Mouse (Mus musculus): ENCODE data around the gene Tmprss13.

Gene Tmprss13

DNA sequence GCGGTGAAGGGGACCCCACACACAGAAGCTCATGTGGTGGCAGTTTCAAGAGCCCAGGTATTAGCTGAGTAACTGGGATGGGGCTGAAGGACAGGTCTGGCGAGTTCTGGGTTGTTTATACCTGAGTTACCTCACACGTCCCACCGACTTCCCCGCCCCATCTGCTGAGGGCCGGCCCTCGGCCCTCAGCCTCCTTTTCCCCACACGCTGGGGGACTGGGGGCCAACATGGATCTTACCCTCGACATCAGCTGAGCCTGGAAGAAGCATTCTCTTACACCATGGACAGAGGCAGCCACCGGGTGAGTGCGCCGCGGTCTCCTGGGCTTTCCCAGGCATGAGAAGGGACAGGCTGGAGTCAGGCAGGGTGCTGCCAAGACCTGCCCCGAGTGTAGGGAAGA lies at the start of gene Tmprss13:
TSS of gene Tmprss13 (plus strand) at position 246 of the 400 bp plus-strand sequence.
- in situ Hi-C loops (cut with MboI; ENCODE audit: low pct_unique_long_range_greater_than_20kb in 1 of 2, low sequenced_read_pairs in 2 of 2, unreplicated experiment in 1 of 2) = no loop called here

DNA sequence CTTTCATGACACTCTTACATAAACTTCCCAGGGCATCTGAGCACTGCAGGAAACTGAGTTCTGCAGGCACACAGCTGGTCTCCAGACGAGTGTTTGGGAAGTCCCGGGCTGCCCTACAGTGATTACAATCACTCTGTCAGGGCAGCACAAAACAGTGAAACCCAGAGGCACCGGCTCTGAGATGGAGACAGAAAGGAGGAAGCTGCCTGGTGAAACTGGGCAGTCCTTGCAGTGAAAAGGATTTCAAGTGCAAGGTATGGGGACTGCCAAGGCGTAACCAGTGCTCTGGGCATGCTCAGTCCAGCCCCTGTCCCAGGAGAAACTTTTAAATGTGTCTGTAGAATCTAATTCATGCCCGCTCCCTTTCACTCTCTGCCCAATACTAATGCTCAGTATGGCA lies 46.7 kb upstream of the Tmprss13 start:
- in situ Hi-C loops (cut with MboI; ENCODE audit: low pct_unique_long_range_greater_than_20kb in 1 of 2, low sequenced_read_pairs in 2 of 2, unreplicated experiment in 1 of 2) = no loop called here

DNA sequence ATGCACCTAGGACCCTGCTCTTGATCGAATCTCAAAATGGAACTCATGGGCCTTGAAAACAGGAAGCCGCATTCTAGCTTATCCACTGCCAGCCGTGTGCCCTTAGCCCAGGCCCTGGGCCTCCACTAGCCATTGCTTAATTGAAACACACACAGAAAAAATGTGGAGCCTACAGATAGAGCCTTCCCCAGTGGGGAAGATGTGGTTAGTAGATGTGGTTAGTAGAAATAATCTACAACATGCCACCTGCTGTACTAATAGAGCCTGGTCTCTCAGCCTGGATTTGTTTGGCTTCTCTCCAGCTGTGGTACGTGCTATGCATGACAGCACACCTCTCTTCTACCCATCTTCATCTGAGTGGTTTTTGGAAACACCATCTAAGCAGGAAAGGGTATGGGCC lies 44.7 kb upstream of the Tmprss13 start:
- in situ Hi-C loops (cut with MboI; ENCODE audit: low pct_unique_long_range_greater_than_20kb in 1 of 2, low sequenced_read_pairs in 2 of 2, unreplicated experiment in 1 of 2) = no loop called here

DNA sequence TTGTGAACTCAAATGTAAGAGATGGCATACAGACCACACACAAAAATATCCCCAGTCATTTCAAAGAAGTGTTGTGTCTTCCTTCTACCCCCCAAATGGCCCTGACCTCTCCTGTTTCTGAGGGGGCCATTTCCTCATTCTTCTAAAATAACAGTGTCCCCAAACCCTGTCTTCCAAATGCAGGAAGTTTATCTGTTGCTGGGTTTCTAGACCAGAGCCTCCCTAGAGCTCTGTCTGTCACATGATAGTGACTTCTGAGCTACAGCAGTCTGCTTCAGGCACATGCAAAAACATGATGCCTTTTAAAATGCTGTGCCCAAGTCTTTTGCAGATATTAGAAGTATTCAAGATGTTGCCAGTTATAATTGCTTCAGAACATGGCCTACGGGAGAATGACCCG lies 44.3 kb upstream of the Tmprss13 start:
- in situ Hi-C loops (cut with MboI; ENCODE audit: low pct_unique_long_range_greater_than_20kb in 1 of 2, low sequenced_read_pairs in 2 of 2, unreplicated experiment in 1 of 2) = no loop called here

DNA sequence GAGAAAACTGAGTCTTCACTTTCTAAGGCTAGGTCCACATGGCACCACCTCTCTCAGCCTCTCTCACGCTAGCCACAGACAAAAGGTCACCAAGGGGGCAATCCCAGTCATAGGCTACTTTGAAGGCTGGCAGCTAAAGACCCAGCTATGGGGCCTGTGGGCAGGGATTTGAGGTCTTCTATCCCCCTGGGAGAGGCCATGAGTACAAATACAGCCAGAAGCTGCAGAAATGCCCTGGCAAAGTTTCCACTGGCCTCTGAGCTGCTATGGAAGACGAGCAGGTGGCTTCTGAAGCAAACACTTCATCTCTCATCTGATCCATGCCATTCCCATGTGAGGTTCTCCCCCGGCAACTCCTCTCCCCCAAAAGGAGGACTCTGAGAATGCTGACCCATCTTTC lies 38.8 kb upstream of the Tmprss13 start:
- in situ Hi-C loops (cut with MboI; ENCODE audit: low pct_unique_long_range_greater_than_20kb in 1 of 2, low sequenced_read_pairs in 2 of 2, unreplicated experiment in 1 of 2) = no loop called here

DNA sequence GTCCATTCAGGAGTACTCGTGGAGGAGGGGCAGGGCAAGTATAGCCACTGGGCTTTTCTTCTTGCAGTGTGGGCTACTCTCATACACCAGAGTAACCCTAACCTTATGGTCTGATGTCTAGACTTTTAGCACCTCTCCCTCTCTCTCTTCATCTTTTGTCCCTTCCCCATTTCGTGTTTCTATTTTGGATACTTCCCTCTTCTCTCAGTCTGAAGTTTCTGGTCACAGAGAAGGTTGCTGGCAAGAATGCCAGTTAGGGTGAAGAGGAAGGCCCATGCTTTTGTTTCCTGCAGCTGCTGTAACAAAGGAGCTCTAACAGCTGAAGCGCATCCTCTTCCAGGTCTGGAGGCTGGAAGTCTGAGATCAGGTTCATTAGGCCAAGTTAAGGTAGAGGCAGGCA lies 38.0 kb upstream of the Tmprss13 start:
- in situ Hi-C loops (cut with MboI; ENCODE audit: low pct_unique_long_range_greater_than_20kb in 1 of 2, low sequenced_read_pairs in 2 of 2, unreplicated experiment in 1 of 2) = no loop called here

DNA sequence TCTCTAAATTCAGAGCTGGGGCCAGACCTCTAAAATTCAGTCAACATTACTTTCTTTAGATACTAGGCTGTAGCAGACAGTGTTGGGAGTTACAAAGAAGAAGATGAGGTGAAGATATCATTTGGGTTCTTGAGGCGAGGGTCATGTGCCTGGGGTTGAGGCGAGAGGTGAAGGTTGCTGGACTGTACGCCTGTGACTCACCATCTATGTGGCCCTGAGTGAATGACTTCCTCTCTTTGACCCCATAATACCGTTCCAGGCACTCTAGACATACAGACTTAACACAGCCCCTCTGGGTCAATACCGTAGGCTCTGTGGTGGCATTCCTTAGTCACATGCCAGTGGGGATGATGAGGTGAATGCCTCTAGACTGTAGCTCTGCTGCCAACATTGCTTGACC lies 36.4 kb upstream of the Tmprss13 start:
- in situ Hi-C loops (cut with MboI; ENCODE audit: low pct_unique_long_range_greater_than_20kb in 1 of 2, low sequenced_read_pairs in 2 of 2, unreplicated experiment in 1 of 2) = no loop called here

DNA sequence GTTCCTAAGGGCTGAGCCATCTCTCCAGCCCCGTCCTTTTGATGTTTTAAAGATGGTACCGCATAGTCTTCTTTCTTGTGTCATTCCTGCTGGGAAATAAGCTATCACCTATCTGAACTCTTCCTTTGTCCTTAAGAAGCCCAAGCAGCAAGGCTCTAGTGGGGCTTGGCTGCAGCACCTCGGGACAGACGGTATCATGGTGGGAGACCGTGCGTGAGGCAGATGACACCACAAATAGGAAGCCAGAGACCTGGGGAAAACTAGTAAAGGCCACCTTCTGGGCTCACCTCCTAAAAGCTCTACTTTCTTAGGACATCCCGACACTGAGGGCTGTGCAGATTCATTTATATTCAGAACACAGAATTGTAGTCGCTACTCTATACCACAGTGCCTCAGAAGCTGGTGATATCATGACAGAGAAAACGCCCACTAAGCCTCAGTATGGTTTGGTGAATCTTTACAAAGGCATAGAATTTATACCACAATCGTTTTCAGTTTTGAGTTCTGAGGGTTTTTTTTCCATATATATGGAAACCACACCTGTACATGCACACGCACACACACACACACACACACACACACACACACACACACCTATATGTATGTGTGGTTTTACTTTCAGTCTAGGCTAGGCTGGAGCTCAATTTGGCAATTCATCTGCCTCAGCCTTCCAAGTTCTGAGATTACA lies 27.3 kb upstream of the Tmprss13 start:
- in situ Hi-C loops (cut with MboI; ENCODE audit: low pct_unique_long_range_greater_than_20kb in 1 of 2, low sequenced_read_pairs in 2 of 2, unreplicated experiment in 1 of 2) = no loop called here

DNA sequence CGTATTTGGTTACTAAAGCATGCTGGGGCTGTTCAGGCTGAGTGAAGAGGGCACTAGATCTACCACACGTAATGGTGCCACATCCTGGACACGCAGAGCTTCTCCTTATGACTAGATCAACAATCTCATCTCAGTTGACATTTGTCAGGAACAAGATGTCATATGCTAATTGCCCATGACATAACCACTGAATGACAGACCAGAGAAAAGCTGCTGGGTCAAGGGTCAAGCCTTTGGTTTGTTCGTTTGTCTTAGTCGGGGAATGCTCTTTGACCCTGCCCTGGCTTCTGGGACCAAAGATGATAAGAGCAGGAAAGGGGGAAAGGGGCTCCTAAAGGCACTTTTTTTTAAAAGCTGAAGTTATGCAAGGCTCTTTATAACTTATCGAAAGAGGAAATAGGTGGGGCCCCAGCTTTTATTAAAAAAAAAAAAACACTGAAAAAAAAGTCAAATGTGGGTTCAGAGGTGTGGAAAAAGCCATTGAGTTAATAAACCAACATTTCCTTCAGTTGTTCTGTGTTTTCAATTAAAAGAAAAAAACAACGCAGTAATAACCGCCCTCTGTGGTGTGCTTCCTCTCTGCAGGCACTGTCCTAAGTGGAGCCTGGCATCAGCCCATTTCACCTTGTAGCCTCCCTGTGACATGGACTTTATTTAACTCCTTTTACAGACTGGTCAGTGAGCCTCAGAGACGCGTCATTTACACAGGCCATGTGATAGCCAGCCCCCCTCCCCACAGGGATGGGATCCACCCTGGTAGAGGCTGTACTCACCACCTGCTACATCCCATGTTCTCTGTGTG lies 24.5 kb upstream of the Tmprss13 start:
- in situ Hi-C loops (cut with MboI; ENCODE audit: low pct_unique_long_range_greater_than_20kb in 1 of 2, low sequenced_read_pairs in 2 of 2, unreplicated experiment in 1 of 2) = no loop called here

DNA sequence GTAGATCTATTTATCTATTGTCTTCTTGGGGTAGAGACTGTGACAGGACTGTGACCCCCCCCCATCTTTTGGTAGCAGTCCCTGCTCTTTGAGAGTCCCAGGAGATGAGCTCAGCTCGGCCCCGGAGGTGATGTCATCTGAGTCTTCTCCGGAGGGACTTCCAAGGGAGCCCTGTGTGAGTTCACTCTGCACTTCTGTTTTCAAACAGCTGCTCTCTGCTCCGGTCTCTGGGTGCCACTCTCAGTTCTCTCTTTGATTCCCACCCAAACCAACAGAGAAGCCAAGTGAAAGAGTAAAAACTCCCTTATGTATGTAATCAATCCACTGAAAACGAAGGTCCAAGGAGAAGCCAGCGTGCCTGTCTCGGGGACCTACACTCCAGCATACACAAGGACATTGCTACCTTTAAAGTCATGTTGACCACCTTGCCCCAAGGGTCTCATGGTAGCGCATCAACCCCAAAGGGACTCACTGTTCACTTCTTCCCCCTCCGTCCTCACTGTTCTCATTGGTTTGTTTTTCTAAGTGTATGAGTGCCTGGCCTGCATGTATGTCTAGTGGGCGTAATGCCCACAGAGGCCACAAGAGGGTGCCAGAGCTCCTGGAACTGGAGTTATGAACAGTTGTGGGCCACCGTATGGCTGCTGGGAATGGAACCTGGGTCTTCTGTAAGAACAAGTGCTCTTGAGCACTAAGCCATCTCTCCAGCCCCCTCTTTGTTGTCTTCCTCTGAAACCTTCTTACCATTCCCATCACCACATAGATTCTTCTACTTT lies 19.5 kb upstream of the Tmprss13 start:
- in situ Hi-C loops (cut with MboI; ENCODE audit: low pct_unique_long_range_greater_than_20kb in 1 of 2, low sequenced_read_pairs in 2 of 2, unreplicated experiment in 1 of 2) = loop anchor here (5.0 to 10.0 kb wide), 3 partner anchors 43 to 113 kb away; no protein-coding TSS in a partner anchor

DNA sequence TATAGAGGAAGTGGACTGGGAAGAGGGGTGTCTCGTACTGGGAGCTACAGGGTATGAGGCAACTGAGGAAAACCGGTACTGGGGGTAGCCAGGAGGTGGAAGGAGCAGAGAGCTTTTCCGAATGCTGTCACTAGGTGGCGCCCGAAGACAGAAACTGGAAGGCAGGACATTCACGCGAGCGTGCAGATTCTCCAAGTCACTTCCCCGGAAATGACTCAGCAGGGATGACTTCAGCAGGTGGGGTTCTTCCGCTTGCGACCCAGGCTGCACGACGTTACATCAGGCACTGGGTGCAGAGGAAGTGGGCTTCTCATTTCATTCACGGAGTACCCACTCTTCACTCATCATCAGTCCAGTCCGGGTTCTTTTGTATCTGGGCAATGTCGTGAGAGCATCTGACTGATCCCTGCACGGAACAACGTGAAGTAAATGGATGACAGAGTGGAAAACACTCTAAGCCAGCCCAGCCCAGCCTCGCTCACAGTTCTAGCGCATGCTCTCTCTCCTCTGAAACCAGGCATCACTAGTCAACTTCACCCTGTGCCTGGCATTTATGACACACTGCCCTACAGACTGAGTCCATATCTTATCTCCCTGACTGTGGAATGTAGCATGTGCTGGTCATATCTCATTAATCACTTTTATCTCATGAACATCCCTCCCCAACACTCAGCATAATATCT lies 18.3 kb upstream of the Tmprss13 start:
- in situ Hi-C loops (cut with MboI; ENCODE audit: low pct_unique_long_range_greater_than_20kb in 1 of 2, low sequenced_read_pairs in 2 of 2, unreplicated experiment in 1 of 2) = loop anchor here (5.0 to 10.0 kb wide), 3 partner anchors 42 to 112 kb away; no protein-coding TSS in a partner anchor

DNA sequence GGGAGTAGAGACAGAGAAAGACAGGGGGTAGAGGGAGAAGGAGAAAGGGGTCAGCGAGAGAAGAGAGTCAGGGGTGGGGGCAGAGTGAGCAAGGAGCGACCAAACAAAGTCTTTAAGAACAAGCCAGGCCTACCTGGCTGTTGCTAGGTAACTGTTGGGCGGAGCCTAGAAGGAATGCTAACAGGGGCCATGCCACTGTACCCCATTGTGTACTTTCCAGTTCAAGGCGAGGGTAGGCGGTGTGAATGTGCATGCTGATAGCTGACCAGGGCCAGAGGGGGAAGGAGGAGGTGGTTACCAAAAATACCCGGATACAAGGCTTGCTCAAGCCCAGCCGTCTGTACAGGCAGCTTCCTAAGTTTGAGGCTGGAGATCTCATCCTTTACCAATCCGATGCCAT lies 17.1 kb upstream of the Tmprss13 start:
- in situ Hi-C loops (cut with MboI; ENCODE audit: low pct_unique_long_range_greater_than_20kb in 1 of 2, low sequenced_read_pairs in 2 of 2, unreplicated experiment in 1 of 2) = loop anchor here (5.0 to 10.0 kb wide), 3 partner anchors 41 to 111 kb away; no protein-coding TSS in a partner anchor

DNA sequence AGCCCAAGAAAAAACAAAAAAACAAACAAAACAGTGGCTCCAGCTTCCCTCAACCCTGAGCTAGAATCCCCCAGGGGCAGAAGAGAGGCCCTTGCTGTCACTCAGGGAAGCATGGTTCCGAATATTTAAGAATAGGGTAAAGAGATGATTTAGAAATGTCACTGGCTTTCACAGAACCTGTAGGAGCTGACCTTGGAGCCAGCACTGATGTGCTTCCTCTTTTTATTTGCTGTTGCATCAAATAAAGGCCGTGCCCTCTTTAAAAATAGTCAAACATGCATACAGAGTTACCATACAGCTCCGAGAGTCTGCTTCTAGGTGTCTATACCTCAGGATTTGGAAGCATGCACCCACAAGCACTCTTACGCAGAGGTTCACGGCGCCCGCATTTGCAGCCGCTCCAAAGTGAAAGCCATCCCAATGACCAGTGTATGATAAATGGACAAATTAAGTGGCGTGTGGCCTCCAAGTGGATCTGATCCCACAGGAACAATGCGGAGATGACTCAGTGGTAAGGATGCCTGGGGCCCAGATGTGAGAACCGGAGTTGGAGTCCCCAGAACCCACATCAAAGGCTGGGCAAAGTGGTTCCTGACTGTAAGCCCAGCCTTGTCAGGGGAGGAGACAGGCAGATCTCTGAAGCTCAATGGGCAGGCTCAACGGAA lies 12.0 kb upstream of the Tmprss13 start:
- in situ Hi-C loops (cut with MboI; ENCODE audit: low pct_unique_long_range_greater_than_20kb in 1 of 2, low sequenced_read_pairs in 2 of 2, unreplicated experiment in 1 of 2) = loop anchor here in 1 of 2 experiments (10.0 kb wide), 1 partner anchor 78 kb away; no protein-coding TSS in a partner anchor

DNA sequence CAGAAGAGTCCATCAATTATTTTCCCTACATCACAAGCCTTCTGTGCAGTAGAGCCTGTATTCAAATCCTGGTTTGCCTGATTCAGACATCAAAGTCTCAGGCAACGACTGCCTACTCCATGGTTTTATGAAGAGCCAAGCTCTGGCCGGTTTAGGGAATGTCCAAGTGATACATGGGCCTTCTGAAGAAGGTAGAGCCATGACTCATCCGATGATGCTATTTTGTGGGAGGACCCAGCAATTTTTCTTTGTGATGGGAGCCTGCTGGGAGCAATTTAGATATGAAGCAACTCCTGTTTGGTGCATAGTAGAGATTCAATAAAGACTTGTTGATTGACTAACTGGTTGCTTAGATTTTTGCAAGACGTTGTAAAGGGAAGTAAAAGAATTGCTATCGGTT lies 10.4 kb upstream of the Tmprss13 start:
- in situ Hi-C loops (cut with MboI; ENCODE audit: low pct_unique_long_range_greater_than_20kb in 1 of 2, low sequenced_read_pairs in 2 of 2, unreplicated experiment in 1 of 2) = loop anchor here in 1 of 2 experiments (10.0 kb wide), 1 partner anchor 76 kb away; no protein-coding TSS in a partner anchor

DNA sequence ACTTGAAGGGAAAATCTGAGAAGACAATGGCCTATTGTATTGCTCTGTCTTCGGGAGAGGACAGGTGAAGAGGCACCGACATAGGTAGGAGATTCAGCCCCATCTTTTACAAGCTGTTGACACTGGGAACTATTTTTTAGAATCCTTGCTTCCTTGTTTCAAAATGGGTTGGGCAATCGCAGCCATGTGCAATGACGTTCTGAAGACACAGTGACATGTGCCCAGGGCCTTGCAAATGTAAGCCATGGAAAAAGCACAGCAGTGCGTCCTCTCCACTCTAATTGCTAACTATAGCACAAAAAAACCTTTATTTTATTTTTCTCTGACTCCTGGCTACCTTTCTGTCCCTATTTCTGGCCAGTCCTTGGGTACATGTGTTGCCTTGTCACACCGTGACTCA lies 7.0 kb upstream of the Tmprss13 start:
- in situ Hi-C loops (cut with MboI; ENCODE audit: low pct_unique_long_range_greater_than_20kb in 1 of 2, low sequenced_read_pairs in 2 of 2, unreplicated experiment in 1 of 2) = no loop called here

DNA sequence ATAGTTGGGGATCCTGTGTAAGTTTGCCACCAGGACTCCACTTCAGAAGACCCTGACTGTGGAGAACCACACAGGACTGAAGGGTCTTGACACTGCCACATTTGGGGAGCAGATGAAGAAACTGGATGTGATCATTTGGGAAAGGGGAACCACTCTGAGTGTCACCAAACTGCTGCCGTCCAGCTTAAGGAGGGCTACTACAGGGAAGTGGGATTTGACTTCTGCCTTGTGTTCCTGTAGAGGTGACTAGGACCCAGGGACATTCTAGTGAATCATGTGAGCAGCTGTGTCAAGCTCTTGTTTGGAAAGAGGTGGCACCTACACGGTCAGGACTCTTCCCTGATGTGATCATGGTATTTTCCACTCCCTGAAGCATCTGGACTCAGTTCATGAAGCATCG lies 5.0 kb upstream of the Tmprss13 start:
- in situ Hi-C loops (cut with MboI; ENCODE audit: low pct_unique_long_range_greater_than_20kb in 1 of 2, low sequenced_read_pairs in 2 of 2, unreplicated experiment in 1 of 2) = no loop called here

DNA sequence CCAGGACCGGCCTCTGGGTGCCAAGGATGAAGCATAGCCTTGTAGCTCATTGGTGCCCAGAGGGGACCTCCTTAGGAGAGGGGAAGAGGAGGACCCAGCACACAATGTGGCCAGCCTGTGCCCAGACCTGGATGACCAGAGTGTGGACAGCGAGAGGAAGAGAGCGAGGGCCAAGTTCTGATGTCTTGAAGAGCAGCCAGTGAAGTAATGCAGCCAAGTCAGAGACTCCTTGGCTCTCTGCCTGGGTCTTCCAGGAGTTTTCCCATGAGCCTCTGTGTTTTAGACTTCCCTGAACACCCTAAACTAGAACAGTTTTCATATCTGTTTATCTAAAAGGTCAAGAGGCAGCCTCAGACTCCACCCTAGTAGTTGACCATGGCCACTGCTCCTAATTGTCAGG lies 1.3 kb upstream of the Tmprss13 start:
- in situ Hi-C loops (cut with MboI; ENCODE audit: low pct_unique_long_range_greater_than_20kb in 1 of 2, low sequenced_read_pairs in 2 of 2, unreplicated experiment in 1 of 2) = no loop called here

DNA sequence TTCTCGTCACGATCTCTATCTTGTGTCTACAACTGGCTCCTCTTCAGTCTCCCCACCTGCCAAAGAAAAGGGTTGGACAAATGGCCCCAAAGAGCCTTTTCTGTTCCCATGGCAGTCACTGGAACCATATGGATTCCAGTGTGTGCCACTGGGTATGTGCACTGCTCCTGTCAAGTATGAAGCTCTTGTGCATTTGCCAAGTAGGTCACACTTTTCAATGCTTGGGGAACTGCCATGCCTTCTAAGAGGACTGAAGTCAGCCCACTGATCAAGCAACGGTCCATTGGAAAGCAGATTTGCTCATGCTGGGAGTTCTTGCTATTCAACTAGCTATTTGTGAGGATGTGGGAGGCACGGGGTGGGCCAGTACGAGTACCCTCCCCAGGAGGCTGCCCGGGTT lies 2.6 kb downstream of the Tmprss13 start:
- in situ Hi-C loops (cut with MboI; ENCODE audit: low pct_unique_long_range_greater_than_20kb in 1 of 2, low sequenced_read_pairs in 2 of 2, unreplicated experiment in 1 of 2) = no loop called here
